Mouse (Mus musculus): ENCODE results near the gene Neurl3. TPM values are rescaled to one million over a fixed set of nuclear protein-coding genes. Genes with fewer than 3 reads are reported as not detected.

Gene Neurl3
- polyA plus RNA-seq, 1 experiment from 2014 or later, result 1.1 TPM

DNA sequence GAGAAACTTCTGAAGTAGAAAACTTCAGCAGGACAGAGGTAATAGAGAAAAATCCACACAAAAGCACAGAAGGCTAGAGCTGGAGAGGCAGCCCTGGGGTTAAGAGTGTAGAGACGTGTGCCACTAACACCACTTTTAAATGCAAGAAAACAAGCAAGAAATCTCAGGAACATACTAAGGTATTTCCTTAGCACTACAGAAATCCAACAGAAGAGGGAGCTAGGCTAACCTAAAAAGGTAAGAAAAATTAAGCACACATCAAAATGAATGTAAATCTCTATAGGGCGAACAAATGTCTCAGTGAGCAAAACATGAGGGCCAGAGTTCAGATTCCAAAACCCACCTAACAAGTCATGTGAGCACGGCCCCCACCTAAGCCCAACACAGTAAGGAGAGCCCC lies 49.8 kb downstream of the Neurl3 start:
- H3K36me3 ChIP-seq (replicated peaks), result peaks cover 11% of the 10 kb centered on the region
- no peak overlapping the region for H3K9ac ChIP-seq
- no peaks in the 10 kb centered on the region for H3K27me3 ChIP-seq (replicated peaks)
- H3K4me1 ChIP-seq, result no peaks in the 10 kb centered on the region
- no peaks in the 10 kb centered on the region for H3K9me3 ChIP-seq
- H3K4me3 ChIP-seq, result no peak overlapping the region
- no peak overlapping the region for H3K4me2 ChIP-seq
- no peak for ATAC-seq (replicated peaks)
- no peak overlapping the region for H3K27ac ChIP-seq
- WGBS, result 91% methylated on average over 3 of the region's 3 CpGs

Other genes starting within 250 kb of the Neurl3 start
- gene Hs6st1, start 206.3 kb downstream of the Neurl3 start, polyA plus RNA-seq (2015; fragmentation: Nextera tagmentation; extraction: Ambion mirVana), result 26.1 and 29.6 TPM in 2 replicates
- gene Uggt1, start 30.0 kb downstream of the Neurl3 start, polyA plus RNA-seq (2015; fragmentation: Nextera tagmentation; extraction: Ambion mirVana), result 49.4 and 51.3 TPM in 2 replicates
- 3.1 and 3.4 TPM in 2 replicates for gene Arid5a, start 33.1 kb upstream of the Neurl3 start, polyA plus RNA-seq (2015; fragmentation: Nextera tagmentation; extraction: Ambion mirVana)
- 44.4 and 44.9 TPM in 2 replicates for gene Kansl3, start 94.5 kb upstream of the Neurl3 start, polyA plus RNA-seq (2015; fragmentation: Nextera tagmentation; extraction: Ambion mirVana)
- gene Fer1l5, start 97.6 kb upstream of the Neurl3 start, polyA plus RNA-seq (2015; fragmentation: Nextera tagmentation; extraction: Ambion mirVana), result 2.6 TPM in 2 replicates
- 67.3 and 74.5 TPM in 2 replicates for gene Lman2l, start 170.6 kb upstream of the Neurl3 start, polyA plus RNA-seq (2015; fragmentation: Nextera tagmentation; extraction: Ambion mirVana)
- gene Cnnm4, start 196.9 kb upstream of the Neurl3 start, polyA plus RNA-seq (2015; fragmentation: Nextera tagmentation; extraction: Ambion mirVana), result 11.0 and 11.1 TPM in 2 replicates
- gene Cnnm3, start 237.2 kb upstream of the Neurl3 start, polyA plus RNA-seq (2015; fragmentation: Nextera tagmentation; extraction: Ambion mirVana), result 5.2 and 5.8 TPM in 2 replicates

All from midbrain, embryonic 15.5 days (tissue).